Mouse (Mus musculus) CD8-positive naive resting alpha-beta T cell, adult 2 months (primary cell): ENCODE measurements at regions not wholly inside any gene's neighbourhood (a gene's known extent, or its start where the extent isn't known, plus 50 kb on each side); places are given as distances from the start of the nearest gene placed in this dataset.

ENCODE experiments used
- DNase-seq, 2 experiments: peaks; one replicate each; pipeline ENCODE4 v3.0.0; 2022; ENCODE audit warnings: low read depth in 2 of 2, low spot score in 2 of 2

DNA sequence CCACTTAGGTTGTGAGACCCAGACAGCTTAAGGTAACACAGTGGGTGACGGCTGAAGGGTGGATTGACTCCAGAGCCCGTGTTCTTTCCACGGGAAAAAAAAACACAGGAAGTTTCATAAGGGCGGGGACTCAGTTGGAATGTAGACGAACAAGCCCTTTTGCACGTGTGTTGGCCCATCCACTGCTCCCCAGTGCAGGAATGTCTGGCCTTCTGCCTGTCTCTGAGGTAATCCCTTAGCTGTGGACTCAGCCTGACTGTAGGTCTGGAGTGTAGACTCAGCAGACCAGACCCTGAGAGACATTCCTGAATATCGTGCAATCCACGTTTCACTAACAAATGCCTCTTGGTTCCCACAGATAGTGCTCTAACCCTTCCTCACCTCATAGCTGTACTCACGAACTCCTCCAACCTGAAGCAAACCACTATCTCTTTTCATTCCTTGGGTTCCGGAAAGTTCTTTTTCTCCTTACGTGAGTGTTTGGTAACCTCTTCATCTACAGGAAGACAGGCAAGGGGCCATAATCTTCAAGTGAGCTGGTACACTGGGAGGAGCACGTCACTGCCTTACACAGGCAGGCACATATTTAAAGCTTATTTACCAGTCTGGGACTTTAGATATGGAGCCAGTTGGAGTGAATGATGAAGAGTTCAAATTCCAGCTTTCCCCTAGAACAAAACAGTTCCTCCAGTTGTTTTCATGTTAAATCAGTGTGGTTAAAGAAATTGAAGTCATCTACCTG lies 205.6 kb upstream of the Bcor start:
- no peak for DNase-seq

DNA sequence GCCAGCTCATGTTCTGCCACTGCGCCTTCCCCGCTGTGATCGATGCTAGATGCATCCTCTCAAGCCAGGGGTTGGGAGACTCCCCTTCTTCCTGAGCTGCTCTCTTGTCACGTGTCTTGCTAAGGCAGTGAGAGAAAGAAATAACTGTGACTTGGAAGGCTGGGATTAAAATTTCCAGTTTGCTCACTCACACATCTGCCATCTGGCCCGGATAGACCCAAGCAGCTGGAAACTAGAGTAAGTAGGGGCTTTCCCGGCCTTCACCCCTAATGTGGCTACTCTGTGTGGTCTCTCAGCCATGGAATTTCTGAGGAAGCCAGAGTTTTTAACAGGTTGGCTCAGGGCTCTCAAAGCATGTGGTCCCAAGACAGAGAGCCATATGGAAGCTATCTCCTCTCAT lies 206.6 kb upstream of the Bcor start:
- DNase-seq, result no peak

DNA sequence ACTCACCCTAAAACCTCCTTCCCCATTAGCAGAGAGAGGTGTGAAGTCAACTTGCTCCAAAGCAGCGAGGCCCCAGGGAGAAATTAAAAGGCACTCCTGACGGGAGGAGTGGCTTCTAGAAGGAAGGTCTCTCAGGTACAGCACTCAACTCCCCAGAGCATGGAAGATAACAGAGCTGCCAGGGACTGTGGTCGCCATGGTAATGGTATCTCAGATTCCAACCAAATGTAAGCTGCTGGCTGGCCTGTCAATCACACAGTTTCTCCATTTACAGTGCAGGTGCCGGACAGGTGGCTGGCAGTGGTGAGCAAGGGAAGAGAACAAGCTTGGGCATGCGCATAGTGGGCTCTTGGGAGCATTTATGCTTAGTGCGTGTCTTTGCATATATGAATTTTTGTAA lies 213.5 kb upstream of the Bcor start:
- DNase-seq, result no peak

DNA sequence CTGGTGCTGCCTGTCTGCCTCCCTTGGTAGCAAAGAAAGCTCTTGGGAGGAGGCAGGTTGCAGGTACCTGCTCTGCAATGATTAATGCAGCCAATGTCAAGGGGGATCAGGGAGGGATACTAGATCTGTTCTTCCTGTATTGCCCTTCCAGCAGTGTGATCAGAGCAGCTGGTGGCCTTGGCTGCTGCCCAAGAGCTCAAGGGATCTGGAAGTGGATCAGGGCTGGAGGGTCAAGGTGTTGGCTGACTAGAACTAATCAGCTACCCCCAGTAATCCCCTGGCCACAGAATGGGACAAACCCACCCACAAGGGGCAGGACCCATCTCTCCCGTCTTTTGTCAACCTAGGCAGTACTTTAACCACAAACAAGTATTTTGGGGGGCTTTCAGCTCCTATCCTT lies 211.8 kb upstream of the Atp6ap2 start:
- no peak for DNase-seq

DNA sequence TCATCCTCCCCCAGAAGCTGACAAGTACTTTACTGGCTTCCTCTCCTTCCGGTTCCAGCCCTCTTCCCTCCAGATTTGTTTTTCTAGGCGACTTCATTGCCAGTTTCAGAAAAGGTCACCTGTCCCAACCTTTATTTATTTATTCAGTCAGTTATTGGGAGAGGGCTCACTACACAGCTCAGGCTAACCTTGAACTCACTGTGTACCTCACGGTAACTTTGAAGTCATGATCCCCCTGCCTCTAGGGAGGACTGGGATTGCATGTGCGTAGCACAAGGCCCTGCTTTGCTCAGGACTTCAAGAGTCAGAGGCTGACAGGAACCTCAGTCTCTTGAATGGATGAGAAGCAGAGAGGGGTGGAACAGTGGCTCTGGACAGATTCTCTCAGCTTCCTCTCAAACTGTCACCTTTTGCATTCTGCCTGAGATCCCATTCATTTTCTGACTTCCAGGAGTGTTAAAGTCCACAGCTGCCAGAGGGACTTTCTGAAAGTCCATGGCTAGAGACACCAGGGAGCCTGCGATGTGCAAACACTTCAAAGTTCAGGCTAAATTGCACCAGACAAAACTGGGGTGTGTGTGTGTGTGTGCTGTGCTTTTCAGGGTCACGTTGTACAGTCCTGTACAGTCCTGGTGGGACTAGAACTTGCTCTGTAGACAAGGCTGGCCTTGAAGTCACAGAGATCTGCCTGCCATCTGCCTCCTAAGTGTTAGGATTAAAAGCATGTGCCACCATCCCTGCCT lies 211.2 kb upstream of the Atp6ap2 start:
- no peak for DNase-seq

DNA sequence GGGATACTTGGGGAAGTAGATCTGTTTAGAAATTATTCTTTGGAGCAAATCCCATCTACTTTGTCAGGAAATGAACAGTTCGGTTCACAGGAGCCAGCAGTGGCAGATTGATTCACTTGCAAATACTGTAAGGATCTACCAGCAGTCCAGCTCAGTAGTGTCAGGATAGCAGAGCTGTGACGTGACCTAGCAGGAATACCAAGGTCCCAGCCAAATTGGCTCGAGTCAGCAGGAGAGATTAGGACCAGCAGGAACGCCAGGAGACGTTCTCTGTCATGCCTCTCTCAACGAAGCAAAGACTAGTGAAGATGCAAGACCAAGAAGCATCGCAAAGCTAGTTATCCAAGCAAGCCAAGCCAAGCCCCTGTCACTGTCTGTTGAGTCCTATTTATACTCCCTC lies 210.2 kb upstream of the Atp6ap2 start:
- no peak for DNase-seq

DNA sequence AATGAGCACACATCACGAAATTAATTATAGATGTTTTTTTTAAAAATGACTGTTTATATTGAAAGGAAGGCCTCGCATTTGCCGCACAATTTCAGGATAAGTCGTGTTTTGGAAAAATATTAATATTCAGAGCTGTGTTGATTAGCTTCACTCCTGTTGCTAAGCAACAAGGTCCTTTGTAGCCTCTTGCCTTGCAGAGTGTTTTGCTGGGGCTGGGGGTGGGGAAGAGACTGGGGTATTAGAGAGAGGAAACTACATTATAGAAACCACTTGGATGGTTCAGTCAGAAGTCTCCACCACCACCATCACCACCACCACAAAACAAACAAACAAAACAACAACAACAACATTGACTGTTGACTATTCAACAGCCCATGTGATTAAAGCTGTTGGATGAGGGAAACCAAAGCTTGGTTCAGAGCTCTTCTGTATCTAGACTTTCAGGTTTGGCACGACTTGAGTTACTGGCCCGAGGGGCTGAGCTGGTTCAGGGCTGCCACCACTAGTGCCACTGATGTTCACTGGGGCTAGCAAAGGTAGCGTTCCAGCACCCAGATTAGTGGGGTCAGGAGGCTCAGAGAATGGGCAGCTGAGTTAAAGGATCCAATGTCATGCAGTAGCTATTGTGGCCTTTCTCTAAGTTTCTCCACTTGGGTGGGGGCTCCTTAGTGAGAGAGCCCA lies 195.3 kb upstream of the Atp6ap2 start:
- no peak for DNase-seq

DNA sequence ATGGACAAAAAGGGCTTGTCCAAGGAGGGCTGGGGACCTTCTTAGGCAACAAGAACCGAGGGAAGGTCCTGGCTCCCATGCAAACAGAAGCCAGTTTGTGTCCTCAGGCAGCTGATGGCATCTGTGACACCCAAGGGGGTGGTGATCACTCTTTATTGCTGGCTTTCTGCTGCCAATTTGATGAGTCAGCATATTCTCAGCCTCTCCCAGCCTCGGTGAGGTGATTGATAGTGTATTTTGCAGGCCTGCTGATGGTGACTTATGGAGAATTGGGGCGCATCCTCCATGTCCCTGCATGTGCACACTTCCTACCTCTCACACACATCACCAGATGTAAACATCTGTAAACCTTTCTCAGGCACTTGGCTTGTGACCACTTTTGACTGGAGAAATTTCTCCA lies 178.3 kb upstream of the Atp6ap2 start:
- no peak for DNase-seq

DNA sequence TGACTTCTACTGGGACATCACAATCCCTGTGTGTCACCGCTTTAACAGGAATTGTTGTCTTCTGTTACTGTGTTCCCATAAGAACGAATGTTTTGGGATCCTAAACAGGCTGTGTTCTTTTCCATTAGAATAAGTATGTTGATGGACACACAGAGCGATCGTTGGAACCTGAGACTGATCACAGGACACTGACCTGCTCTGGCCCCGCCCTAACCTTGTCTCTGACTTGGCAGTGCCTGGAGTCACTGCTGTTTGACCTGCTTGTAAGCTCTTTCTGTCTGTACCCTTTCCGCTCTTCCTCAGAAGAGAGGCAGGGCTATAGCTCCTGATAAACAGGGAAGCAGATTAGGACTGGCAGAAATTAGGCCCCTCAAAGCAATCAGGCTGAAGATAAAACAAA lies 162.0 kb upstream of the Atp6ap2 start:
- DNase-seq, result no peak

DNA sequence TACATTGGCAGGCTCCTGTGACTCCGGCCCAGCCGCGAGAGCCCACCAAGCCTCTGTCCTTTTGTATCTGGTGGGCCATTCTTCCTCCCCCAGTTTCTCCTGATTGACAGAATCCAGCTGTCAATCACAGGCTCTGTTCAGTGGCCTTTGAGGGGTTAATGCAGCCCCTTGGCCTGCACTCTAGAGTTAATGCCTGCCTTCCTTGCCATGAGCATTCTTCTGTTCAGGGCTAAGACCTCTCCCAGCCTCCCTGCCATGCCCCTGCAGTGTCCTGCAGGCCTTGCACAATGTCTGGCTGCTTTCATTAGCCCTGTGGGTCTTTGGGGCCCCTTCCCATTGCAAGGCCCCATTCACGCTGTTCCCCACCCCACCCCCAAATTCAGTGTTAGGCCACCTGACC lies 160.9 kb upstream of the Atp6ap2 start:
- DNase-seq, result no peak

DNA sequence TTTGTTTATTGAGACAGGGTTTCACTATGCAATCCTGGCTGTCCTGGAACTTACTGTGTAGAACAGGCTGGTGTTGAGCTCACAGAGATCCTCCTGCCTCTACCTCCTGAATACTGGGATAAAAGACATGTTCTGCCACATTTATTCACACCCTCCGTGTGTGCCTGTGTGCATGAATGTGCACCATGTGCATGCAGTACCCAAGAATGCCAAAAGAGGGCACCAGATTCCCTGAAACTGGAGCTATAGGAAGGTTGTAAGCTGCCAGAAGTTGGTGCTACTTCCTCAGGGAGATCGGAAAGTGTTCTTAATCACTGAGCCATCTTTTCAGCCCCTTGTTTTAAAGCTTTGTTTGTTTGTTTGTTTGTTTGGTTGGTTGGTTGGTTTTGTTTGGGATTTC lies 155.3 kb upstream of the Atp6ap2 start:
- no peak for DNase-seq

DNA sequence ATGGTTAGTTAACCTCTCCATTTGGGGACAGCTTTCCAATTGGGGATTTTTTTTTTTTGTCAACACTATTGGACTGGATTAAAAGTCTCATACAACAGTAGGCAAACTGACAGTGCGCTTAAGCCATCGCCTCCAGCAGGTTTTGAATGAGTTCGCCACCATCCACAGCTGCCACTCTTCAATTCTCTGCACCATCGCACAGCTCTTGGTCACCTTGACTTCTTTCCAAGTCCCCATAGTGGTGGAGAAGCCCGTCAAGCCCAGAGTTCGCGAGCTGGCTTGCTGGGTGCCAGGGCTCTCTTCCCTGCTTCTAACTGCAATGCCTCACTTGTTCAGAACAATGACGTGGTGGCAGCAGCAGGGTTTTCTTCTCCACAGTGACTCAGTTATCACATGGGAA lies 151.9 kb upstream of the Atp6ap2 start:
- no peak for DNase-seq

DNA sequence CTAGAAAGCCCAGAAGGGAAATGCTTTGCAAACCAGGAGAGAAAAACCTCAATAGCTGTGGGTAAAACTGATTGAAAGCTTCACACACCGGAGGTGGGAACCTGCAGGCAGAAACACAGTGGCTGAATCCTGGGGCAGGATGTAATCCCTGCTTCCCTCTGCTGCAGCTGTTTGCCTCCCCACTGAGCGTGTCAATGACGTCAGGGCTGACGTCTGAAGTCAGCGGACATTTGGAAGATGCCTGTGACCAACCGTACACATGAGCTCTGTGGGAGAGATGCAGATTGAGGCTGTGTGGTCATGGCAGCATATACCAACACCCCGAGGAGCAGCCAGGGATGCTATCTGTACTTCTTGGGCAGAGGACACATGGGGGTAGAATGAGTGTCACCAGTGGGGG lies 151.5 kb upstream of the Atp6ap2 start:
- DNase-seq, result no peak

DNA sequence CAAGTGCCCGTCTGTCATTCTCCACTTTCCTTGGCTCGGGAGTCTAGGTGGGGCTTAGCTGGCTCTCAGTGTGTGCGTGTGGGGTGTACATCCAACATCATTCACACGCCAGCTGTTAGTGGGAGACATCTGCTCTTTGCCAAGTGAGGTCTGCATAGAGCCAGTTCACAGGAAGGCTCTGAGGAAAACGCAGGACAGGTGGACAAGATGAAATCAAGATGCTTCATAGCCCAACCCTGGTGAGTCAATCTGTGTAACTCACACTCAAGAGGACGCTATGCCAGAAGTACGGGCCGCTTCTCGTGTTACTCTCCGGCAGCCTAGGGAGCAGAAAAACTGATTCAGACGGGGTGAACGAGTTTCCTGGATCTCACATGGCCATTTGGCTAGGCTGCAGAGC lies 148.2 kb upstream of the Atp6ap2 start:
- DNase-seq, result no peak

DNA sequence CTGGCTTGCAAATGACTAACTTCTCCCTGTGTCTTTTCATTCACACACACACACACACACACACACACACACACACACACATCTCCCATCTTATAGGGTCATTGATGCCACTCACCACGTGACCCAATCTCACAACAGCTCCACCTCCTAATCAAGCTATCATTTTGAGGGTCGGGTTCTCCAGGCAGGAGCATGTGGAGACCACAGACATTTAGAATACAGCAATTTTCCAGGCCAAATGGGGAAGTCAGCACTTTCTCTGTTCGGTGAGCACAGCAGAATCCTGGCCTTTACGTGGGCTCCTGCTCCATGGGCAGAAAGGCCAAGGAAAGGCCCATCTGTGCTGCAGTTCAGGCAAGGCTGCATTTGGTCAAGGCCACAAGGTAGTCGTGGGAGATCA lies 143.8 kb upstream of the Atp6ap2 start:
- DNase-seq, result no peak

DNA sequence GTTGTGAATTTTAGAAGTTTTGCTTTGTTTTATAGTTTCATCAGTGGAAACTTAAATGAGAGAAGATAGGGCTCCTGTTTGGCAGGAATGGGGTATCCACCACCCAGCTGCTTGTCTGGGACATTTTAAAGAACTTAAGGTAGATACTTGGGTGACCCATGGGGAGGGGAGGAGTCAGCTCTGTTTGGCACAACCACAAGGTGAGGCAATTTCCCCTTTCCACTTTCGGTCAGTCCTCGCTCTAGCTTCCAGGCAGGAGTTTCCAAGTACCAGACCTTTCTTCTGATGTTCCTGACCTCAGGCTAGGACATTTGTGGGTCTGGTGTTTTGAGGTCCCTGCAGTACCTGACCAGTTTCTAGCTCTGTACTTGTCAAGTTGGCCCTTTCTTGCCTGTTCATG lies 142.5 kb upstream of the Atp6ap2 start:
- DNase-seq, result no peak

DNA sequence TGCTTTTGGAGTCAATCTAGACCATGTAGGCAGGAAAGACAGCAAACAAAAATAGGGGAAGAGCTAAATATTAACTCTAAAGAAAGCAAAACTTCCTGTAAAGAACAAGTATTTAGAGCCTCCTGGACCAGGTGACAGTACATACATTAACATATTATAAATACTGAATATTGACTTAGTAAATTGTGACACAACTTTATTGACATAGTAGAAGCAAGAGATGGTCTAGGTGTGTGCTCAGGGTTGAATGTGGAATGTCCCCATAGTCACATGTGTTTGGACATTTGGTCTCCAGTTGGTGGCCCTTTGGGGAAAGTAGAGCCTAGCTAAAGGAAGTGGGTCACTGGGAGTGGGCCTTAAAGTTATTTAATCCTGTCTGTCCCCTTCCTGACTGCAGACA lies 139.6 kb upstream of the Atp6ap2 start:
- DNase-seq, result no peak

DNA sequence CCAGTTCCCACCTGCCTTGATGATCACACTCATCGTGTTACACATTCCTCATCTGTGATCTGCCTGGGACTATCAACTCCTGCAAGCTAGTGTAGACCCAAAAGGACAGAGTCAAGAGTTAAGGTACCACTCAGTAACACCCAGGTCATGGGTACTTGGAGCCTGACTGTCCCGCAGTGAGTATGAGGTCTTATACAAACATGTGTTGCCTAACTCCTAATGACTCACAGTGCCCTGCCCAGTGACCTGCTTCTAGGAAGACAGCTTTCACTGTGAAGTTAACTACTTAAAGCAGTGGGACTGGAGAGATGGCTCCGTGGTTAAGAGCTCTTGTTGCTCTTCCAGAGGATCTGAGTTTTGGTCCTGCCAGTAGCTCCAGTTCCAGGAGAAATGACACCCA lies 137.9 kb upstream of the Atp6ap2 start:
- DNase-seq, result no peak

DNA sequence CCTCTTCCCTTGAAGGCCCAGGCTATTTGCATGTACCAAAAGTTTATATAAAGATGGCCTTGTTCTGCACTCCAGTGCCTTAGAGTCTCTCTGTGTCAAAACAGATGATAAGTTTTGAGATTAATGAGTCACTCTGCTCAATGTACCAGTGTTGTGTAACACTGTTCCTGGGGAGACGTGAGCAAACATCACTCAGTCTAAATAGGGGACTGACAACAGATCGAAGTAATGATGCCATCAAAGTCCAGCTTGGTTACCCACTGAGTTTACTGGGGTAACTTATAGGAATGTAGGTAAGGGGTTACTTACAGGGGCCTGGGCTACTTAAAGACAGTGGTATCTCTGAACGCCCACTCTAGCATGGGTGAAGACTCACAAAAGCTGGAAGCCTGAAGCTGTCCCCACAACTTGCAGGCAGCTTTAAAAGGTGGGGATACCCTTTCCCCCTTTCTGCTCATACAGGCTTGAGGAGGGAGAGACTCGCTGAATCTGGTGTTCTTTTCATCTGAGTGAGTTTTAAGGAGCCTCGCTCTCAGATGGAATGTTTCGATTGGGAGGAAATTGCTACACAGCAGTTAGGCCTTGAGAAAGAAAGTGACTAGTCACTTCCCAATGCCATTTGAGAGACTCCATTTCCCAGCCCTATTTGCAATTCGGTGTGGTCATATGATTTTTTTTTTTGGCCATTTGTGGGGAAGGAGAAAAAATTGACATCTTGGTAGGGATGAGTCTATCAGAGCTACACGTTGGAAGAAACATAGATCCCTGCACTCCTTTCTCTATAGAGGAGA lies 134.4 kb upstream of the Atp6ap2 start:
- DNase-seq, result no peak

DNA sequence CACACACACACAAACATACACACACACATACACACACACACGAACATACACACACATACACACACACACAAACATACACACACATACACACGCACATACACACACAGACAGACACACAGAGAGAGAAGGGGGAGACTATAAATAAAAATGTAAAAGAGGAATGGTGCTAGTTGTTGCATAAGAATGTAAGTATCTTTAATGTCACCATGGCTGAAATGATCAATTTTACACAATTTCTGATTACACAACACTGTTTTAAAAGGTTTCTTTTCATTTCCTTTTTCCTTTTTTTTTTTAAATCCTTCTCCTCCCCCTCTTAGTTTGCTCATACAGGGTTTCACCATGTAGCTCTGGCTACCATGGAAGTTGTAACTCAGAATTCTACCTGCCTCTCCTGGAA lies 125.9 kb upstream of the Atp6ap2 start:
- no peak for DNase-seq

DNA sequence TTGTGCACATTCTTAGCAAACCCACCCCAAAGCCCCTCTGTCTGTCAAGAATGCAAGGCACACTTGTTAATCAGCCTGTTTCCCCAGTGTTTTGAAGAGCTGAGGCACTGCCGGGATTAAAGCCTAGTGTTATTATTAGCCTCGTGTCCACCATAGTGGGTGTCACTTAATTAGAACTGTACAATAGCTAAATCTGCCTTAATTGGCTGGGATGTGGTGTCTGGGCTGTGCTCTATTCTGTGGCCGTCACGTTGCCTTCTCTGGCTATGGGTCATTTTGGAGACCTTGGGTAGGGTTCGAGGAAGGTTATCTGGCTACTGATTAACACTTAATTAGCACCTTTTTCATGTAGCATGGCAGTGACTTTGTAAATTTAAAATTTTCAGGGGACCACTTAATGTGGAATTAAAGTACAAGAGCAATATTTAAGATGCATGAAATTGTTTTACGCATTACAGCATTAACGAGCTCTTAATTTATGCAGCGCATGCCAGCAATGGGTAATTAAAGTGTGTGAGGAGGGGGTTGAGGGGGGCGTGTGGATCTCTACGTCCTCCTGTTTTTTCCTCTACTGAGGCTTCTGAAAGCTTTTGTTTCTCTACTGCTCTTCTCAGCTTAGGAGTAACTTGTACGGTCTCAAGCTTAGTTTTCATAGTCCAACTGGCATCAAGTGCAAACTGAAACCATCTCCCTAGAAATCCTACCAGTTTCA lies 124.5 kb upstream of the Atp6ap2 start:
- DNase-seq, result no peak
